Mouse (Mus musculus) embryonic fibroblast, embryonic 13.5 days (primary cell): Measurements from ENCODE around the gene Rad54l2. TPM values are rescaled to one million over a fixed set of nuclear protein-coding genes. Genes with fewer than 3 reads are reported as not detected.
A peak's percentile ranks its signal among the peaks of the same experiment; 100 is the strongest.

Source experiments
- H3K27ac ChIP-seq: 2 replicates; pipeline ENCODE4 v1.5.1; 2012; ENCODE audit warnings: low read length, control low read depth, inconsistent platforms; ENCODE audit not compliant: insufficient read depth
- H3K4me1 ChIP-seq: 2 replicates; pipeline ENCODE4 v1.6.1; 2011; ENCODE audit warnings: low read length; ENCODE audit not compliant: control insufficient read depth, insufficient read depth
- H3K4me3 ChIP-seq: 2 replicates; pipeline ENCODE4 v1.5.1; 2011; ENCODE audit warnings: mild to moderate bottlenecking, control low read depth, low read length; ENCODE audit not compliant: insufficient read depth
- CTCF ChIP-seq: IDR thresholded peaks from 2 replicates; pipeline ENCODE4 v1.5.1; 2011; ENCODE audit warnings: mild to moderate bottlenecking, control low read depth, low read length, moderate library complexity, borderline replicate concordance; ENCODE audit not compliant: insufficient read depth
- POLR2A ChIP-seq: IDR thresholded peaks from 2 replicates; pipeline ENCODE4 v1.6.1; 2011; ENCODE audit warnings: low read depth, mild to moderate bottlenecking, control low read depth, low read length, moderate library complexity
- polyA plus RNA-seq: library from polyadenylated mRNA; stranded (reverse); fragments of >200 nt; gene quantifications from 2 replicates; pipeline ENCODE4 v1.2.4, GENCODE M21; 2011; ENCODE audit warnings: low read depth; ENCODE audit not compliant: missing spikeins, insufficient read length

Gene Rad54l2
- polyA plus RNA-seq, 1 experiment, result 17.7 TPM

- TF ChIP-seq POLR2A, result no peak
- no peak for TF ChIP-seq CTCF
- H3K4me1 ChIP-seq, result no peaks in the 10 kb centered on the region; the same call in 1 of the 2 replicates
- H3K4me3 ChIP-seq, result no peak overlapping the region
- H3K27ac ChIP-seq, result no peak overlapping the region
These were observed 110.8 kb downstream of the Rad54l2 start for GRCm38 (mm10) chr9:106678242-106678641.

GRCm38 (mm10) chr9:106677702-106678101 is 111.3 kb downstream of the Rad54l2 start:
- H3K4me3 ChIP-seq, result no peak overlapping the region
- no peaks in the 10 kb centered on the region; the same call in 1 of the 2 replicates for H3K4me1 ChIP-seq
- TF ChIP-seq POLR2A (no peak), CTCF (no peak)
- no peak overlapping the region for H3K27ac ChIP-seq

GRCm38 (mm10) chr9:106676571-106676970 is 112.4 kb downstream of the Rad54l2 start:
- no peak overlapping the region for H3K4me3 ChIP-seq
- no peak for TF ChIP-seq CTCF
- no peak for TF ChIP-seq POLR2A
- no peak overlapping the region for H3K27ac ChIP-seq
- no peaks in the 10 kb centered on the region; the same call in 1 of the 2 replicates for H3K4me1 ChIP-seq

GRCm38 (mm10) chr9:106675965-106676364 is 113.0 kb downstream of the Rad54l2 start:
- Histone ChIP-seq H3K4me3 (no peak overlapping the region), H3K27ac (no peak overlapping the region), H3K4me1 (no peaks in the 10 kb centered on the region; the same call in 1 of the 2 replicates)
- no peak for TF ChIP-seq CTCF
- no peak for TF ChIP-seq POLR2A

GRCm38 (mm10) chr9:106675480-106675879 is 113.5 kb downstream of the Rad54l2 start:
- Histone ChIP-seq H3K4me3 (no peak overlapping the region), H3K4me1 (no peaks in the 10 kb centered on the region; the same call in 1 of the 2 replicates), H3K27ac (no peak overlapping the region)
- TF ChIP-seq CTCF, result peak; percentile 82
- TF ChIP-seq POLR2A, result no peak

- H3K4me1 ChIP-seq, result no peaks in the 10 kb centered on the region; the same call in 1 of the 2 replicates
- H3K27ac ChIP-seq, result no peak overlapping the region
- TF ChIP-seq POLR2A (no peak), CTCF (no peak)
- no peak overlapping the region for H3K4me3 ChIP-seq
These were observed 115.1 kb downstream of the Rad54l2 start for GRCm38 (mm10) chr9:106673860-106674259.

- Histone ChIP-seq H3K4me3 (no peak overlapping the region), H3K4me1 (no peaks in the 10 kb centered on the region), H3K27ac (no peak overlapping the region)
- TF ChIP-seq CTCF (no peak), POLR2A (no peak)
These were observed 124.1 kb downstream of the Rad54l2 start for GRCm38 (mm10) chr9:106664856-106665255.

- Histone ChIP-seq H3K27ac (no peak overlapping the region), H3K4me3 (no peak overlapping the region), H3K4me1 (no peaks in the 10 kb centered on the region)
- TF ChIP-seq POLR2A (no peak), CTCF (no peak)
These were observed 124.6 kb downstream of the Rad54l2 start for GRCm38 (mm10) chr9:106664433-106664832.

GRCm38 (mm10) chr9:106663200-106663599 is 125.8 kb downstream of the Rad54l2 start:
- Histone ChIP-seq H3K27ac (no peak overlapping the region), H3K4me1 (no peaks in the 10 kb centered on the region), H3K4me3 (no peak overlapping the region)
- TF ChIP-seq POLR2A (no peak), CTCF (no peak)

- H3K4me1 ChIP-seq, result no peaks in the 10 kb centered on the region; the same call in 1 of the 2 replicates
- H3K4me3 ChIP-seq, result no peak overlapping the region
- H3K27ac ChIP-seq, result no peak overlapping the region
- no peak for TF ChIP-seq CTCF
- no peak for TF ChIP-seq POLR2A
These were observed 129.1 kb downstream of the Rad54l2 start for GRCm38 (mm10) chr9:106659935-106660334.
